Mouse (Mus musculus) cerebellum, adult (tissue): ENCODE measurements around the gene Cpm.
"Not testable (repeated sequence)": the region's sequence is repeated elsewhere in the genome, so short reads cannot be mapped to it uniquely, and the experiment has no call there.

Source experiments
- ATAC-seq: cut with Nextera tagmentation; 2 replicates; pipeline ENCODE4 v1.9.2; 2017; ENCODE audit warnings: mild to moderate bottlenecking, moderate library complexity, mixed read lengths; ENCODE audit not compliant: insufficient number of reproducible peaks, low FRiP score, low TSS enrichment

The Cpm gene

GRCm38 (mm10) chr10:117696021-117696826 is 66.9 kb downstream of the Cpm start:
- ATAC-seq, result no peak

GRCm38 (mm10) chr10:117696827-117697560 is 67.7 kb downstream of the Cpm start:
- no peak for ATAC-seq

- ATAC-seq, result no peak
Measured at GRCm38 (mm10) chr10:117697561-117698115, 68.3 kb downstream of the Cpm start.

- ATAC-seq, result no peak
Measured at GRCm38 (mm10) chr10:117698313-117699138, 69.2 kb downstream of the Cpm start.

GRCm38 (mm10) chr10:117699914-117700313 is 70.6 kb downstream of the Cpm start:
- no peak for ATAC-seq

- ATAC-seq, result no peak
Measured at GRCm38 (mm10) chr10:117700450-117700849, 71.2 kb downstream of the Cpm start.

GRCm38 (mm10) chr10:117701034-117701829 is 71.9 kb downstream of the Cpm start:
- ATAC-seq, result no peak

- ATAC-seq, result no peak
Measured at GRCm38 (mm10) chr10:117702024-117702833, 72.9 kb downstream of the Cpm start.

GRCm38 (mm10) chr10:117703506-117703905 is 74.2 kb downstream of the Cpm start:
- no peak for ATAC-seq

- ATAC-seq, result not testable (repeated sequence)
Measured at GRCm38 (mm10) chr10:117704314-117704963, 75.1 kb downstream of the Cpm start.

- ATAC-seq, result no peak
Measured at GRCm38 (mm10) chr10:117704964-117705335, 75.7 kb downstream of the Cpm start.

GRCm38 (mm10) chr10:117705806-117706205 is 76.5 kb downstream of the Cpm start:
- no peak for ATAC-seq

- no peak for ATAC-seq
Measured at GRCm38 (mm10) chr10:117706440-117706839, 77.1 kb downstream of the Cpm start.

- no peak for ATAC-seq
Measured at GRCm38 (mm10) chr10:117707114-117707838, 78.0 kb downstream of the Cpm start.

- ATAC-seq, result no peak
Measured at GRCm38 (mm10) chr10:117708376-117708775, 79.1 kb downstream of the Cpm start.

GRCm38 (mm10) chr10:117708856-117709255 is 79.6 kb downstream of the Cpm start:
- ATAC-seq, result no peak

- no peak for ATAC-seq
Measured at GRCm38 (mm10) chr10:117709326-117709830, 80.1 kb downstream of the Cpm start.
